Mouse (Mus musculus) embryonic facial prominence, embryonic 13.5 days (tissue): ENCODE data around the gene Wipi2. TPM values are rescaled to one million over a fixed set of nuclear protein-coding genes. Genes with fewer than 3 reads are reported as not detected.

Source experiments
- ATAC-seq: fragments of 200-750 bp; cut with Nextera tagmentation; 2 replicates; pipeline ENCODE4 v1.8.0; 2017; ENCODE audit warnings: low read depth; ENCODE audit not compliant: insufficient number of reproducible peaks, insufficient read depth, low FRiP score, low TSS enrichment
- H3K27ac ChIP-seq: fragments of 300-500 bp; sonication (generic); 2 replicates; pipeline ENCODE4 v1.5.1; 2015; ENCODE audit warnings: moderate library complexity, mild to moderate bottlenecking, inconsistent platforms
- H3K27me3 ChIP-seq: fragments of 300-500 bp; sonication (generic); 2 replicates; pipeline ENCODE4 v1.6.1; 2015; ENCODE audit warnings: mild to moderate bottlenecking, inconsistent platforms
- H3K36me3 ChIP-seq: fragments of 300-500 bp; sonication (generic); 2 replicates; pipeline ENCODE4 v1.6.1; 2015; ENCODE audit warnings: mild to moderate bottlenecking, inconsistent platforms
- H3K4me1 ChIP-seq: fragments of 300-500 bp; sonication (generic); 2 replicates; pipeline ENCODE4 v1.6.1; 2015; ENCODE audit warnings: inconsistent platforms
- H3K4me2 ChIP-seq: fragments of 300-500 bp; sonication (generic); 2 replicates; pipeline ENCODE4 v1.6.1; 2015; ENCODE audit warnings: moderate library complexity, mild to moderate bottlenecking, inconsistent platforms
- H3K4me3 ChIP-seq: fragments of 300-500 bp; sonication (generic); 2 replicates; pipeline ENCODE4 v1.5.1; 2015; ENCODE audit warnings: mild to moderate bottlenecking, inconsistent platforms
- H3K9ac ChIP-seq: fragments of 300-500 bp; sonication (generic); 2 replicates; pipeline ENCODE4 v1.6.1; 2015; ENCODE audit warnings: mild to moderate bottlenecking, inconsistent platforms
- H3K9me3 ChIP-seq: fragments of 300-500 bp; sonication (generic); 2 replicates; pipeline ENCODE4 v1.6.1; 2016; ENCODE audit warnings: inconsistent platforms
- WGBS: fragments of 180-500 bp; shearing (Covaris S2); methylation state at CpG from one replicate; pipeline ENCODE4 v1.1.7; 2015; ENCODE audit warnings: mixed read lengths; 5-methylcytosine and 5-hydroxymethylcytosine counted together
- polyA plus RNA-seq: library from polyadenylated mRNA; unstranded; fragments of >200 nt; fragmentation: Nextera tagmentation; extraction: Ambion mirVana; gene quantifications from 2 replicates; pipeline ENCODE4 v1.2.1, GENCODE M21; 2015

Wipi2 gene
- polyA plus RNA-seq, 1 experiment from 2014 or later, result 50.2 TPM

DNA sequence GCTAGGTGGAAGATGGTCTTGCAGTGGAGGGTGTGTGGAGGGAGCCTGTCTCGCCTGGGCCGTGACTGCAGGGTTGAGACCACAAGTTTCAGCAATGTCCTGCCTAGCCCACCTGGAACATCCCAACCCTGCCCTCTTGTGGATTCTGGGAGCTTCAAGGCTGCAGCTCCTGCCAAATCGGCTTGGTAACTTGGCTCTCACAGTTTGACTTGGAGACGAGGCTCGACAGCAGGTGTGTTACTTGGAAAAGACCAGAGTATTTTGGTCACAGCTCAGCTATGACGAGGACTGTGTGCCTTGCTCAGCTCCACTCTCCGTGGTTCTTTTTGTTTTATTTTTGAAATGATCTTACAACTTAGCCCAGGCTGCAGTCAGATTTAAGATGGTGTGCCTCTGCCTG is 42.2 kb downstream of the Wipi2 start:
- no peaks in the 10 kb centered on the region for H3K4me1 ChIP-seq
- H3K9ac ChIP-seq, result no peak overlapping the region
- ATAC-seq, result no peak
- no peak overlapping the region for H3K4me3 ChIP-seq
- 76% methylated on average over 7 of the region's 7 CpGs for WGBS
- no peak overlapping the region for H3K27ac ChIP-seq
- peaks cover 63% of the 10 kb centered on the region for H3K36me3 ChIP-seq
- H3K4me2 ChIP-seq, result no peak overlapping the region
- no peaks in the 10 kb centered on the region for H3K27me3 ChIP-seq
- no peaks in the 10 kb centered on the region for H3K9me3 ChIP-seq

DNA sequence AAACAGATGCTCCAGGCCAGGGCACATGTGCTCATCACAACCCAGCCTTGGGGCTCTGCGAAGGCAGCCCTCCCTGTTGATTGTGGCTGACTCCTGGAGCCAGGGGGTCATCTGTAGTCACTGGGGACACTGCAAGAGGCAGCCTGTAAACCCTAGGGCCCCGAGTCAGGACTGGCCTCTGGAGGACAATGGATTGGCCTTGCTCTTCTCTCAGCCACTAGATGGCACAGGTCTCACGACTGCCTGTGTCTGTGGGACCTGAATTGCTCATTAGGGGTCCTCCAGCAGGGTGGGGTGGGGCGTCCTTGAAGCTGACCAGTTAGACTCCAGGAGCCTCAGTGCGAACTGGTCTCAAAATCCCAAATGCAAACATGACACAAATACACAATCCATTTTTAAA is 45.6 kb downstream of the Wipi2 start:
- H3K4me3 ChIP-seq, result no peak overlapping the region
- peaks cover 31% of the 10 kb centered on the region for H3K36me3 ChIP-seq
- H3K9me3 ChIP-seq, result no peaks in the 10 kb centered on the region
- H3K9ac ChIP-seq, result no peak overlapping the region
- no peak overlapping the region for H3K27ac ChIP-seq
- H3K4me2 ChIP-seq, result no peak overlapping the region
- no peaks in the 10 kb centered on the region for H3K4me1 ChIP-seq
- no peaks in the 10 kb centered on the region for H3K27me3 ChIP-seq
- WGBS, result 21% methylated on average over 5 of the region's 5 CpGs
- ATAC-seq, result no peak

DNA sequence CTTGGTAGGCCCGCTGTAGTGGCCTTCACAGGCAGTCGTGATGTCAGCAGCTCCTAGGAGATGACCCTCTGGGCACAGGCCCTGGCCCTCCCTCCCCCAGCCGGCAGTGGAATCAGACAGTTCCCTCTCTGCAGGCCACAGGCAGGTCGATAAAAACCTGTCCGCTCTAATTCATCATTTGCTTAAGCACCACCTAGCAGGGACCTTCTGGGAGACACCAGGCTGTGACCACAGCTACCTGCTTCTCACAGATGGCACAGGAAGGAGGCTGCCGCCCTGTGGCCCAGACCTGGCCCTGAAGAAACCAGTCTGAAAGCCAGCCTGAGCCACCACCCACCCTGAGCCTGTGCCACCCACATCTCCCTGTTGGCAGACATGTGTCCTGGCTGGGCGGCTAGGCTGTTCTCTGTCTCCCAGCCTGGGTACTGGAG is 50.7 kb downstream of the Wipi2 start:
- Histone ChIP-seq H3K9ac (no peak overlapping the region), H3K4me3 (no peak overlapping the region), H3K27ac (no peak overlapping the region), H3K4me1 (no peaks in the 10 kb centered on the region), H3K27me3 (no peaks in the 10 kb centered on the region), H3K9me3 (no peaks in the 10 kb centered on the region), H3K36me3 (no peaks in the 10 kb centered on the region), H3K4me2 (no peak overlapping the region)
- ATAC-seq, result no peak; the same call in 1 of the 2 replicates
- 66% methylated on average over 7 of the region's 7 CpGs for WGBS

DNA sequence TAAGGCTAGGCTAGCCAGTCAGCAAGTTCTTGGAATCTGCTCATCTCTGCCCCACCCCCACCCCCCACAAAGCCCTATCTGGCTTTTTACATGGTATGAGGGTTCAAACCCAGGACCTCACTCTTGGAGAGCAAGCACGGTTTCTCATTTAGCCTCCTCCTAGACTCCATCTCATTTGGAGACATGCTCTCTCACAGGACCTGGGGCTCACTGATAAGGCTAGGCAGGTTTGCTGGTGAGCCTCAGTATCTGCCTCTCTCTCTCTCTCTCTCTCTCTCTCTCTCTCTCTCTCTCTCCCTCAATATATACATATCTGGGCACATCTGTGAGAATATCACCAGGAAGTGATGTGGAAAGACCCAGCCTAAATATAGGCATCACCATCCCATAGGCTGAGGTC is 51.6 kb downstream of the Wipi2 start:
- WGBS, result 81% methylated on average over 1 of the region's 1 CpGs
- ATAC-seq, result no peak

DNA sequence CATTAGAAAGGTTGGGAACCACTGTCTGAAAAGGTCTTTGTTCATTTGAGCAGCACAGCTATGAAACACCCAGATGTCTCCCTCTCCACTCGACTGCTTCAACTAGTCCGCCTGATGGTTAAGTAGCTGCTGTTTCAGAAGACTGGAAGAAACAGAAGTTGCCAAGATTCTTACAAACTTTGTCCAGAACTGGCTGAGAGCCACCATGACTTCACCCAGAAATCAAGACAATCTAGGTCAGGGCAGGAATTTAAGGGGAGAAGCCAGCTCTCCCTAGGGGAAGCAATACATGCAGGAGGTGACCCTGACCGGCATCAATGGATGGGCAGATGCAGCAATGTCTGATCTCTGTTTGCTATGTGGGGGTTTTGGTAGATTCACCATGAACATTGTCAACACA is 54.4 kb downstream of the Wipi2 start:
- H3K9me3 ChIP-seq, result no peaks in the 10 kb centered on the region
- no peak overlapping the region for H3K4me3 ChIP-seq
- no peak overlapping the region for H3K4me2 ChIP-seq
- H3K4me1 ChIP-seq, result no peaks in the 10 kb centered on the region
- no peak for ATAC-seq
- no peak overlapping the region for H3K9ac ChIP-seq
- no peaks in the 10 kb centered on the region for H3K27me3 ChIP-seq
- 76% methylated on average over 3 of the region's 3 CpGs for WGBS
- H3K27ac ChIP-seq, result no peak overlapping the region
- H3K36me3 ChIP-seq, result no peaks in the 10 kb centered on the region

More for the DNA sequence above, 51.6 kb downstream of the Wipi2 start:
- Histone ChIP-seq H3K9ac (no peak overlapping the region), H3K36me3 (no peaks in the 10 kb centered on the region), H3K4me1 (no peaks in the 10 kb centered on the region), H3K4me3 (no peak overlapping the region), H3K4me2 (no peak overlapping the region), H3K27me3 (no peaks in the 10 kb centered on the region), H3K9me3 (no peaks in the 10 kb centered on the region), H3K27ac (no peak overlapping the region)

DNA sequence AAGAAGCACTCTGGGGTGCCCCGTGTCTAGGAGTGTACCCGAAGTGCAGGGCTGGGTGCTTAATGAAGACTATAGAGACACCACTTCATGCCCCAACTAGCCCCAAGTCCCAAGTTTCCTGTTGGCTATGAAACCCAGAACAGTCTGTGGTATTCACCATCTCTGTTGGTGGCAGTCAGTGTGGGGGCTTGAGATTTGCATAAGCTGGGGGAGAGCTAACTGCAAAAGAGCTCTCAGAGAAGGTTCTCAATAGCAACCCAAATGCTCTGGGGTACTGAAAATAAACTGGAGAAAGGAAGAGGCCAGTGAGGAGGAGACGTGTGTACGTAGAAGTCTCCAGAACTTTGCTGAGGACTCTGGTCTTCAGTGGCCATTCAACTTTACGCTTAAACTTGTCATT is 55.0 kb downstream of the Wipi2 start:
- H3K4me1 ChIP-seq, result no peaks in the 10 kb centered on the region
- 87% methylated on average over 5 of the region's 5 CpGs for WGBS

DNA sequence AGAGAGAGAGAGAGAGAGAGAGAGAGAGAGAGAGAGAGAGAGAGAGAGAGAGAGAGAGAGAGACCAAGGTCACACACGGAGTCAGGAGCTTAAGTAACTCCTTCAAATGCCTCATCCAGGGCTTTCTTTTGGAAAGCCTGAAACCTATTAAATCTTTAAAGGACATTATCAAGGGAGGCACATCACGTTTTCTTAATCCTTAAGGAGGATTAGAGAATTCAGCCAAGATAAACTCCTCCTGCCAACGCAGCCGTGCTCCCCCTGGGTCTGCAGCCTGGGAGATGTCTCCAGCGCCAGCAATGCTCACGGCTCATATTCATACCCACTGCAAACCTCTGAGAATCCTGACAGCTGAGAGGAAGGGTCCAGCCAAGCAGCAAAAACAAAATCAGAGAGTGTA is 61.4 kb downstream of the Wipi2 start:
- no peak overlapping the region for H3K4me2 ChIP-seq
- no peak overlapping the region for H3K27ac ChIP-seq
- no peak overlapping the region for H3K4me3 ChIP-seq
- no peak for ATAC-seq
- no peaks in the 10 kb centered on the region; the same call in 1 of the 2 replicates for H3K27me3 ChIP-seq
- 40% methylated on average over 6 of the region's 6 CpGs for WGBS
- no peaks in the 10 kb centered on the region for H3K9me3 ChIP-seq
- H3K4me1 ChIP-seq, result no peaks in the 10 kb centered on the region
- no peak overlapping the region for H3K9ac ChIP-seq
- no peaks in the 10 kb centered on the region for H3K36me3 ChIP-seq

More for the DNA sequence above, 55.0 kb downstream of the Wipi2 start:
- no peak overlapping the region for H3K9ac ChIP-seq
- H3K27ac ChIP-seq, result no peak overlapping the region
- H3K4me3 ChIP-seq, result no peak overlapping the region
- H3K27me3 ChIP-seq, result no peaks in the 10 kb centered on the region
- no peak for ATAC-seq
- no peaks in the 10 kb centered on the region for H3K36me3 ChIP-seq
- no peak overlapping the region for H3K4me2 ChIP-seq
- H3K9me3 ChIP-seq, result no peaks in the 10 kb centered on the region

DNA sequence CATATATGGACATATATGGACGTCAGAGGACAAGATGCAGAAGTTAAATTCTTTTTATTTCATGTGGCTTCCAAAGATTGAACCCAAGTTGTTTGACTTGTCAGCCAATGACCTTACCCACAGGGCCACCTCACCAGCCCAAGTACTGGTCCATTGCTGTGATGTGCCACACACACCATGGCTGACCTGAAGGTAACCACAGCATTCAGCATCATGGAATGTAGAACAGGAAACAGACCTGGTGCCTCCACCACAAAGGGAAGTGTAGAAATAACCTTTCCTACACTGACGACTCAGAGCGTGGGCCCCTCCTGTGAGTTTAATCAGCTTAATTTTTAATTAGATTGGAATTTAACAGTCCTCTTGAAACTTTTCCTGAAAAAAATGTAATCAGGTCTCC is 62.8 kb downstream of the Wipi2 start:
- Histone ChIP-seq H3K4me1 (no peaks in the 10 kb centered on the region), H3K9ac (no peak overlapping the region), H3K27me3 (no peaks in the 10 kb centered on the region; the same call in 1 of the 2 replicates), H3K36me3 (no peaks in the 10 kb centered on the region), H3K4me3 (no peak overlapping the region), H3K27ac (no peak overlapping the region), H3K9me3 (no peaks in the 10 kb centered on the region), H3K4me2 (no peak overlapping the region)
- ATAC-seq, result no peak
- 72% methylated on average over 3 of the region's 3 CpGs for WGBS

DNA sequence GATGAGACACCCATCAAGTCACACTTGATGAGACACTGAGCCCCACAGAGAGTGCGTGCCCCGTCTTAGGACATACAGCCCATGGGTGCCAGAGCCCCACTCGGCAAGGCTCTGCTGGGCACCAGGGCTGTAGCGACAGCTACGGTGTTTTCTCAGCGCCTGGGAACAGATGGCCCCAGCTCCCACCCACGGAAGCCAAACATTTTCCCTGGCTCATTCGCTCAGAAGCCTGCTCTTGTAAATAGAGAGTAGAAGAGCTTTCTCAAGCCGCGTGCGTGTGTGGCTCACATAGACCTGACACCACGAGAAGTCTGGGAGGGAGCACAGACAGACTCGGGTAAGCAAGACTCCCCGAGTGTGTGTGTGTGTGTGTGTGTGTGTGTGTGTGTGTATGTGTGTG is 64.8 kb downstream of the Wipi2 start, which contains the start of gene Slc29a4:
Slc29a4 (plus strand) TSS at position 265 of the 400 bp plus-strand sequence.
- Histone ChIP-seq H3K4me3 (no peak within 1 kb of the TSS), H3K27ac (no peak within 1 kb of the TSS), H3K27me3 (no peaks in the 10 kb centered on the region; the same call in 1 of the 2 replicates), H3K4me2 (no peak within 1 kb of the TSS), H3K4me1 (0 out of 2 replicates have a peak, but pooled peaks cover 3% of the 10 kb centered on the region), H3K36me3 (no peaks in the 10 kb centered on the region), H3K9ac (no peak within 1 kb of the TSS), H3K9me3 (no peaks in the 10 kb centered on the region)
- no peak for ATAC-seq
- WGBS, result 69% methylated on average over 14 of the region's 14 CpGs

DNA sequence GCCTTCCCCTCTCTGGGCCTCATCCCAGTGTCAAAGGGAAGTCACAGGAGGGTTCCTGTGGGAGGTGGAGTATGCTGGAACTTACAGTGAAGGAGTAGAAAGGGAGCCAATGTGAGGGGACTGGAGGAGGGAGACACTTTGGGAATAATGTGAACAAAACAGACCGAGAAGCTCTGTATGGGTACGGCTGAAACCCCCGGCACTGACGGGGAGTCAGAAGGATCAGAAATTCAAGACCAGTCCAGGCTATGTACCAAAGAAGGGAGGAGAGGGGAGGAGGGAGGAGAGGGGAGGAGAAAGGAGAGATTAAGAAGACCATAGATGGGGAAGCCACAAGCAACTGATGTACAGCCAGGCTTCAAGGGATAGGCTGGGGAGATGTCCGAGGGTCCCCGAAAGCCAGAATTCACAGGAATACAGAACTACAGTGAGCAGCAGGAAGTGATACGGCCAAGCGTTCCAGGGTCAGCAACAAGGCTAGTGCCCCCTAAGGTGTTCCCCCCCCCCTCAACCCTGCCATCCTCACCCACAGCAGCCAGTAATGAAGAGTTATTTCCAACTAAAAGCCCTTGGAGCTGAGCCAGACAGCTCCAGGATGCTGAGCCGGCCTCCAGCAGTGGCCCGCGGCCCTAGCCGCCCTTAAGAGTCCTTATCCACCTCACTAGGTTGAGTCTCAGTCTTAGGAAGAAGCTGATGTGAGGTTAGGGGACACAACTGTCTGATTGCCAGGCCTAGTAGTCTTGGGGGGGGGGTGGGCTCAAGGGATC is 65.7 kb downstream of the Wipi2 start:
- no peak for ATAC-seq
- Histone ChIP-seq H3K4me3 (no peak overlapping the region), H3K9me3 (no peaks in the 10 kb centered on the region), H3K9ac (no peak overlapping the region), H3K4me1 (0 out of 2 replicates have a peak, but pooled peaks cover 3% of the 10 kb centered on the region), H3K4me2 (no peak overlapping the region), H3K27ac (no peak overlapping the region), H3K27me3 (no peaks in the 10 kb centered on the region; the same call in 1 of the 2 replicates), H3K36me3 (no peaks in the 10 kb centered on the region)
- 73% methylated on average over 12 of the region's 12 CpGs for WGBS

DNA sequence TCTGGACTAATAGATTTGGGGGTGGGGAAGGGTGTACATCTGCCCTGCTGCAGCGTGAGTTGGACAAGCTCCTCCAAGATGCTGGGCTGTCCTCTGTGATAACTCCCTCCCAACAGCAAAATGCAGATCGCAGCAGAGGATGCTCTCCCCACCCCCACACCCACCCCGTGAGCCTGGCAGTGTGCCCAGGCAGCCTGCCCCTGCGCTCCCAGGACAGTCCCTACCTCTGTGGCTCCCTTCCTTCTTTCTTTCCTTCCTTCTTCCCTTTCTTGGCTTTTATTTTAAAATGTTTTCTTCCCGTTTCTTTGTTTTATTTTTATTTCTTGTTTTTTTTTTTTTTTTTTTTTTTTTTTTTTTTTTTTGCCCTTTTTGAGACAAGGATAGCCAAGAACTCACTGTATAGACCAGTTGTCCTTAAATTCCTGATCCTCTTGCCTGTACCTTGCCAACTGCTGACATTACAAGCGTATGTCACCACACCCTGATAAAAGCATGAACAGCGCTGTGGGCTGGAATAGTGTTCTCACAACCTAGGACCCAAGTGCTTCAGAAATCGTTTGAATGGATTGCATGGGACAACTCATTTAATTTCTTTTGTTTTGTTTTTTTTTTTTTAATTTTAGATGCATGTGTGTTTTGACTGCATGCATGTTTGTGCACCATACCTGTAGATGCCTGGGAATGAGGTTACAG is 66.4 kb downstream of the Wipi2 start:
- H3K9me3 ChIP-seq, result no peaks in the 10 kb centered on the region
- H3K4me3 ChIP-seq, result no peak overlapping the region
- no peak overlapping the region for H3K9ac ChIP-seq
- no peak overlapping the region for H3K27ac ChIP-seq
- H3K27me3 ChIP-seq, result no peaks in the 10 kb centered on the region; the same call in 1 of the 2 replicates
- 46% methylated on average over 8 of the region's 8 CpGs for WGBS
- no peak for ATAC-seq
- H3K36me3 ChIP-seq, result no peaks in the 10 kb centered on the region
- H3K4me1 ChIP-seq, result 0 out of 2 replicates have a peak, but pooled peaks cover 3% of the 10 kb centered on the region
- H3K4me2 ChIP-seq, result no peak overlapping the region
